In the genomic region with DNA sequence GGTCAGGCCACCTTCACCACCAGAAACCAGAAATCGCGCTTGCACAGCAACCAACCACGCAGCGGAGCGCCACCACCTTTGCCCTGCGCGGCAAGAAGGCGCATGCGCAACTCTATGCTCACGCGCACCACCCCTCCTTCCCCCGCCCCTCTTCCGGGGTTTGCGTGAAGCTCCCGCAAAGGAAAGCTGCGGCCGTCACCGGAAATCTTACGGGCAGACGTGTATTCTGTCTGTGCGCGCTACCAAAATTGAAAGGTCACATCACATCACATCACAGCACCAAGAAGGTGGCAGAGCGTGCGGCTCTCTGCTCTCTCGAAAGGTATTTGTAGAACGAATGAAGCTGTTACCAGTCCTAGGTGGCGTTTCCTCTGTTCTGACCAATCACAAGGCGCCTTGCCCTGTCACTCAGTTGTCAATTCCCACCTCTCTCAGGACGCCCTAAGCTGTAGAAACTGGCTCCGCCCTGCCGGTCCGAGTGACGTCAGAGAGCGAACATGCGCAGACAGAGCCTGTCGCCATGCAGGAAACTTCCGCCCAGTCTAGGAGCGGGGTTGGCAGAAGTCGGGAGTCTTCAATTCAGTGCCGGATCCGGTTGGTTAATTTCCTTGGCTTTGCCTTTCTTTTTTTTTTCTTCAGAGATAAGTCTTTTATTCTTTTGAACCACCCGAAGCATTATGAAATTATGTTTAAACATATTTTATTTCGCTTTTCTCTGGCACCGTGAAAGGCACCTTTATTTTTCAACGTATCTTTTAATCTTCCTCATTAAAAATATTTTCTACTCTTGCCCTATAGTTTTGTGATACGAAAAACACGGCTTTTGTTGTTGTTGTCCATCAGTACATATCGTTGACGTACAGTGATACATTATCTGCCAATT, we compare ENCODE assay signal across 8 mouse cellular contexts. TPM values are rescaled to one million over a fixed set of nuclear protein-coding genes. Genes with fewer than 3 reads are reported as not detected.
DNase-seq lines count a peak whose midpoint lies in the region; ATAC-seq and TF ChIP-seq lines count a peak whose summit lies in the region.

Gene Slx4ip, plus strand, starts transcription at position 151 of the 883 bp plus-strand sequence.
Gene AL731706.1, minus strand, starts transcription at position 322 of the 883 bp plus-strand sequence.
Gene Mkks, minus strand, starts transcription at position 322 of the 883 bp plus-strand sequence.

- no peaks in the 10 kb centered on the region for H3K36me3 ChIP-seq in embryonic facial prominence, embryonic 14.5 days (ENCODE audit: control insufficient read depth, insufficient read depth, low read length)
- peaks cover 14% of the 10 kb centered on the region for H3K36me3 ChIP-seq in heart, adult 2 months (ENCODE audit: control insufficient read depth, insufficient read depth, low read length)
- H3K36me3 ChIP-seq in limb, embryonic 13.5 days: no peaks in the 10 kb centered on the region
- no peaks in the 10 kb centered on the region for H3K36me3 ChIP-seq in midbrain, embryonic 16.5 days (ENCODE audit: control insufficient read depth, insufficient read depth, low read length)

- no peaks in the 10 kb centered on the region for H3K9me3 ChIP-seq in embryonic facial prominence, embryonic 14.5 days (ENCODE audit: control insufficient read depth, low read length)
- H3K9me3 ChIP-seq in limb, embryonic 13.5 days: no peaks in the 10 kb centered on the region
- H3K9me3 ChIP-seq in midbrain, embryonic 16.5 days (replicated peaks; ENCODE audit: control insufficient read depth, low read length, poor library complexity, severe bottlenecking): no peaks in the 10 kb centered on the region

- peak; percentile 11; the same call in 1 of the 2 replicates for TF ChIP-seq CTCF in heart, adult 2 months (IDR thresholded peaks at IDR 0.05)

- H3K4me3 ChIP-seq in embryonic facial prominence, embryonic 14.5 days (ENCODE audit: low read depth, low read length): peak within 1 kb of the TSS; percentile 81
- peak within 1 kb of the TSS; percentile 62 for H3K4me3 ChIP-seq in heart, adult 2 months
- peak within 1 kb of the TSS; percentile 63 for H3K4me3 ChIP-seq in limb, embryonic 13.5 days
- H3K4me3 ChIP-seq in midbrain, embryonic 16.5 days (ENCODE audit: low read depth, low read length): peak within 1 kb of the TSS; percentile 79

- peak within 1 kb of the TSS; percentile 83 for H3K9ac ChIP-seq in embryonic facial prominence, embryonic 14.5 days (ENCODE audit: low read depth, low read length)
- H3K9ac ChIP-seq in heart, adult 2 months (ENCODE audit: low read depth, low read length): peak within 1 kb of the TSS; percentile 91
- H3K9ac ChIP-seq in limb, embryonic 13.5 days: peak within 1 kb of the TSS; percentile 74
- peak within 1 kb of the TSS; percentile 90 for H3K9ac ChIP-seq in midbrain, embryonic 16.5 days (ENCODE audit: low read depth, low read length)

- DNase-seq in 3T3-L1 (ENCODE audit: low read depth, low spot score): peak; percentile 100
- DNase-seq in adrenal gland, postnatal 4 days (ENCODE audit: low spot score in 2 of 2): peak; percentile 94 to 98
- DNase-seq in embryonic facial prominence, embryonic 14.5 days (ENCODE audit: low spot score): peak; percentile 100
- DNase-seq in heart, adult 2 months: peak; percentile 99
- peak; percentile 100 for DNase-seq in kidney, adult 8-10 months
- peak; percentile 98 to 99 for DNase-seq in spleen, postnatal 10 days (ENCODE audit: low spot score in 2 of 2)

- ATAC-seq in embryonic facial prominence, embryonic 14.5 days (ENCODE audit: low read depth): peak; percentile 97
- ATAC-seq in limb, embryonic 13.5 days (ENCODE audit: low FRiP score, low read depth): peak; percentile 97
- ATAC-seq in midbrain, embryonic 16.5 days: peak; percentile 99

- H3K27me3 ChIP-seq in embryonic facial prominence, embryonic 14.5 days (replicated peaks; ENCODE audit: control insufficient read depth, insufficient read depth, low read length): no peaks in the 10 kb centered on the region
- no peaks in the 10 kb centered on the region for H3K27me3 ChIP-seq in heart, adult 2 months (ENCODE audit: control insufficient read depth, insufficient read depth, low read length)
- H3K27me3 ChIP-seq in limb, embryonic 13.5 days: no peaks in the 10 kb centered on the region
- H3K27me3 ChIP-seq in midbrain, embryonic 16.5 days (ENCODE audit: control insufficient read depth, insufficient read depth, low read depth, low read length): no peaks in the 10 kb centered on the region

- WGBS in embryonic facial prominence, embryonic 14.5 days: under 1% methylated on average over 49 of the region's 49 CpGs
- WGBS in heart, adult 2 months: under 1% methylated on average over 49 of the region's 49 CpGs
- WGBS in limb, embryonic 13.5 days: under 1% methylated on average over 49 of the region's 49 CpGs
- WGBS in midbrain, embryonic 16.5 days: under 1% methylated on average over 49 of the region's 49 CpGs

- TF ChIP-seq POLR2A in heart, adult 2 months (IDR thresholded peaks at IDR 0.05; ENCODE audit: insufficient read depth, low read depth, low read length): peak; percentile 92

- H3K4me1 ChIP-seq in embryonic facial prominence, embryonic 14.5 days (ENCODE audit: control insufficient read depth, insufficient read depth, low read length): peaks cover 5% of the 10 kb centered on the region
- peaks cover 3% of the 10 kb centered on the region for H3K4me1 ChIP-seq in heart, adult 2 months (ENCODE audit: control insufficient read depth, insufficient read depth, low read length)
- peaks cover 11% of the 10 kb centered on the region for H3K4me1 ChIP-seq in limb, embryonic 13.5 days
- peaks cover 21% of the 10 kb centered on the region for H3K4me1 ChIP-seq in midbrain, embryonic 16.5 days (ENCODE audit: control insufficient read depth, insufficient read depth, low read length)

- peak within 1 kb of the TSS; percentile 61 for H3K4me2 ChIP-seq in embryonic facial prominence, embryonic 14.5 days (ENCODE audit: low read depth, low read length)
- peak within 1 kb of the TSS; percentile 60 for H3K4me2 ChIP-seq in limb, embryonic 13.5 days (replicated peaks)
- H3K4me2 ChIP-seq in midbrain, embryonic 16.5 days (ENCODE audit: low read length): peak within 1 kb of the TSS; percentile 56

- no peaks in the 10 kb centered on the region for H3K79me2 ChIP-seq in heart, adult 2 months (replicated peaks; ENCODE audit: control insufficient read depth, insufficient read depth, low read length)

- peak; percentile 6; the same call in 1 of the 2 replicates for TF ChIP-seq EP300 in heart, adult 2 months (IDR thresholded peaks at IDR 0.05; ENCODE audit: insufficient read depth, low read depth, low read length)

- intact Hi-C loops in heart, adult 2 months (cut with DNase I): loop anchor here (2.0 to 5.0 kb wide), 2 partner anchors 226 to 407 kb away; partner anchors contain the start of gene Jag1

- peak within 1 kb of the TSS; percentile 91 for H3K27ac ChIP-seq in embryonic facial prominence, embryonic 14.5 days (replicated peaks; ENCODE audit: low read depth, low read length)
- peak within 1 kb of the TSS; percentile 98 for H3K27ac ChIP-seq in heart, adult 2 months
- H3K27ac ChIP-seq in limb, embryonic 13.5 days: peak within 1 kb of the TSS; percentile 82
- peak within 1 kb of the TSS; percentile 98 for H3K27ac ChIP-seq in midbrain, embryonic 16.5 days (ENCODE audit: low read length)

RNA-seq across cellular contexts. Expression of gene Slx4ip, which starts in this region (rescaled TPM):
- 1 to 10 TPM; 7.4 to 7.6 TPM for total RNA-seq in adrenal gland, postnatal 4 days (2021)
- polyA plus RNA-seq in embryonic facial prominence, embryonic 14.5 days (2014; fragmentation: Nextera tagmentation; extraction: Ambion mirVana): 6.1 and 6.9 TPM in 2 replicates
- 1 to 10 TPM; 1.3 to 1.4 TPM for total RNA-seq in heart, adult 2 months (2021)
- 0.39 and 0.67 TPM in 2 replicates for polyA plus RNA-seq in heart, adult 2 months (2012; rRNA removed)
- polyA plus RNA-seq in limb, embryonic 13.5 days (2015; fragmentation: Nextera tagmentation; extraction: Ambion mirVana): 7.6 and 9.2 TPM in 2 replicates
- 13.2 and 15.7 TPM in 2 replicates for polyA plus RNA-seq in midbrain, embryonic 16.5 days (2015; fragmentation: Nextera tagmentation; extraction: Ambion mirVana)

RNA-seq across cellular contexts. Expression of gene AL731706.1, which starts in this region (rescaled TPM):
- total RNA-seq in adrenal gland, postnatal 4 days (2021): 10 to 100 TPM in 1 of 2 experiments, 1 to 10 TPM in 1; 9.4 to 12.6 TPM
- polyA plus RNA-seq in embryonic facial prominence, embryonic 14.5 days (2014; fragmentation: Nextera tagmentation; extraction: Ambion mirVana): 32.2 and 39.3 TPM in 2 replicates
- total RNA-seq in heart, adult 2 months (2021): 10 to 100 TPM; 32.1 to 36.0 TPM
- 25.2 and 47.1 TPM in 2 replicates for polyA plus RNA-seq in heart, adult 2 months (2012; rRNA removed)
- 31.1 and 33.7 TPM in 2 replicates for polyA plus RNA-seq in limb, embryonic 13.5 days (2015; fragmentation: Nextera tagmentation; extraction: Ambion mirVana)
- 16.6 and 17.0 TPM in 2 replicates for polyA plus RNA-seq in midbrain, embryonic 16.5 days (2015; fragmentation: Nextera tagmentation; extraction: Ambion mirVana)

RNA-seq across cellular contexts. Expression of gene Mkks, which starts in this region (rescaled TPM):
- 10 to 100 TPM; 13.2 to 18.9 TPM for total RNA-seq in adrenal gland, postnatal 4 days (2021)
- polyA plus RNA-seq in embryonic facial prominence, embryonic 14.5 days (2014; fragmentation: Nextera tagmentation; extraction: Ambion mirVana): 12.3 and 13.8 TPM in 2 replicates
- total RNA-seq in heart, adult 2 months (2021): 10 to 100 TPM; 29.4 to 44.1 TPM
- 9.3 and 20.0 TPM in 2 replicates for polyA plus RNA-seq in heart, adult 2 months (2012; rRNA removed)
- 13.8 and 15.5 TPM in 2 replicates for polyA plus RNA-seq in limb, embryonic 13.5 days (2015; fragmentation: Nextera tagmentation; extraction: Ambion mirVana)
- polyA plus RNA-seq in midbrain, embryonic 16.5 days (2015; fragmentation: Nextera tagmentation; extraction: Ambion mirVana): 12.1 and 12.8 TPM in 2 replicates

Comparison
In these comparisons a context has a peak if more than half of its experiments do, and no peak if none do; other contexts are left out.
1. Peak in every context shown above with its lines: DNase-seq, ATAC-seq, H3K4me3 ChIP-seq and H3K27ac ChIP-seq.